Mouse (Mus musculus) forebrain, embryonic 11.5 days (tissue): ENCODE results near the gene Rhox3a. TPM values are rescaled to one million over a fixed set of nuclear protein-coding genes. Genes with fewer than 3 reads are reported as not detected.
"Not testable (repeated sequence)": the region's sequence is repeated elsewhere in the genome, so short reads cannot be mapped to it uniquely, and the experiment has no call there.

ENCODE experiments used
- ATAC-seq: fragments of 200-750 bp; cut with Nextera tagmentation; replicated peaks from 2 replicates; pipeline ENCODE4 v1.8.0; 2017; ENCODE audit warnings: moderate TSS enrichment; ENCODE audit not compliant: low FRiP score
- DNase-seq: peaks from one replicate; pipeline ENCODE4 v3.0.0-alpha.2; 2017; ENCODE audit warnings: low spot score
- H3K27ac ChIP-seq: fragments of 300-500 bp; sonication (generic); 2 replicates; pipeline ENCODE4 v1.5.1; 2014; ENCODE audit warnings: low read depth, low read length
- H3K27me3 ChIP-seq: fragments of 300-500 bp; sonication (generic); 2 replicates; pipeline ENCODE4 v1.6.1; 2014; ENCODE audit warnings: mild to moderate bottlenecking, low read length, mixed read lengths; ENCODE audit not compliant: control insufficient read depth, insufficient read depth
- H3K36me3 ChIP-seq: fragments of 300-500 bp; sonication (generic); 2 replicates; pipeline ENCODE4 v1.6.1; 2014; ENCODE audit warnings: mild to moderate bottlenecking, low read length, moderate library complexity, mixed read lengths; ENCODE audit not compliant: control insufficient read depth, insufficient read depth
- H3K4me1 ChIP-seq: fragments of 300-500 bp; sonication (generic); replicated peaks from 2 replicates; pipeline ENCODE4 v1.6.1; 2014; ENCODE audit warnings: low read length, mixed read lengths; ENCODE audit not compliant: control insufficient read depth, insufficient read depth
- H3K4me2 ChIP-seq: fragments of 300-500 bp; sonication (generic); 2 replicates; pipeline ENCODE4 v1.6.1; 2014; ENCODE audit warnings: low read depth, mild to moderate bottlenecking, low read length, moderate library complexity, mixed read lengths; ENCODE audit not compliant: severe bottlenecking
- H3K4me3 ChIP-seq: fragments of 300-500 bp; sonication (generic); 2 replicates; pipeline ENCODE4 v1.5.1; 2014; ENCODE audit warnings: low read depth, low read length
- H3K9ac ChIP-seq: fragments of 300-500 bp; sonication (generic); 2 replicates; pipeline ENCODE4 v1.6.1; 2014; ENCODE audit warnings: low read length
- H3K9me3 ChIP-seq: fragments of 300-500 bp; sonication (generic); 2 replicates; pipeline ENCODE4 v1.6.1; 2016; ENCODE audit warnings: low read length, mixed read lengths; ENCODE audit not compliant: control insufficient read depth
- WGBS: fragments of 180-500 bp; shearing (Covaris S2); extraction: QIAGEN DNeasy Blood & Tissue Kit; methylation state at CpG from one replicate; pipeline ENCODE4 v1.1.7; 2014; 5-methylcytosine and 5-hydroxymethylcytosine counted together
- polyA plus RNA-seq: library from polyadenylated mRNA; unstranded; fragments of >200 nt; fragmentation: Nextera tagmentation; extraction: Ambion mirVana; gene quantifications from 2 replicates; pipeline ENCODE4 v1.2.1, GENCODE M21; 2014

Gene Rhox3a
- polyA plus RNA-seq, result not detected in 2 replicates

DNA sequence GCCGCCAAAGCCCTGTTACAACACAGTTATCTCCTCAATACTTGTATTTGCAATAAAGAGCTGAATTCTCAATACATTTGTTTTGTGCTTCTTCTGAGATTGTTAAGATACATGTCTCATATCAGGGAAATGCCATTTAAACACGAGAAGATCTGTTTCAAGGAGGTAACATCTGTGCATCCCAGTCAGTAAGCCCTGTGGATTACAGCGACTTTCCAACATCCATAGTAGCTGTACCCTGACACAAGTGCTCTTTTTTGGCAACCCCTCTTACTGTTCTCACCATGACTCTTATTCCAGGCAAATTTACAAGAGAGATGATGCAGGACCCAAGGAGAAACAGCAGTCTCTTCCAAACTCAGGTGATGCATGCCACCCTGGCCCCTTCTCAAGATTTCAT, at the start of gene Rhox3a:
TSS of gene Rhox3a (plus strand) at position 301 of the 400 bp plus-strand sequence.
- not testable (repeated sequence) for ATAC-seq, H3K4me2 ChIP-seq, H3K9ac ChIP-seq, H3K9me3 ChIP-seq, H3K4me1 ChIP-seq, H3K27ac ChIP-seq, DNase-seq, H3K4me3 ChIP-seq, H3K27me3 ChIP-seq, H3K36me3 ChIP-seq
- 89% methylated on average over 1 of the region's 3 CpGs for WGBS

DNA sequence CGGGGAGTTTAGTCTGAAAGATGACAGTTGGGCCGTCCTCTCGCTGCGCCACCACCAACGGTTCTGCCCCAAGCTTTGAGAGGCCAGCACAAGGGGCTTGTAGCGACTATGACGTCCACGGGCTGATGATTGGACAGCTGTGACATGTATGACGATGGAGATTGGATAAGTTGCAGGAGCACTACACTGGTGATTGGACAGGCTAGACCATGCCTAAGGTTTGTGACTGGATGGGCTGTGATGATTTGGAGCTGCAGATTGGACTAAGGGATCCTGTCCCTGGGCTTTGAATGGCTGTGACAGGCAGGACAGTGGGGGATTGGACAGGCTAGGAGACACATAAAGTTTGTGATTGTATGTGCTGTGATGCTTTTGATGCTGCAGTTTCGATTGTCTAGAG, 38.8 kb upstream of the Rhox3a start, which contains the start of gene Gm9:
TSS of gene Gm9 (minus strand) at position 101 of the 400 bp plus-strand sequence.
- Histone ChIP-seq H3K27me3 (no peaks in the 10 kb centered on the region), H3K4me2 (no peak within 1 kb of the TSS), H3K4me1 (no peaks in the 10 kb centered on the region), H3K27ac (no peak within 1 kb of the TSS), H3K9ac (no peak within 1 kb of the TSS), H3K9me3 (no peaks in the 10 kb centered on the region), H3K4me3 (no peak within 1 kb of the TSS), H3K36me3 (no peaks in the 10 kb centered on the region)
- 89% methylated on average over 10 of the region's 10 CpGs for WGBS
- ATAC-seq (no peak), DNase-seq (no peak)

DNA sequence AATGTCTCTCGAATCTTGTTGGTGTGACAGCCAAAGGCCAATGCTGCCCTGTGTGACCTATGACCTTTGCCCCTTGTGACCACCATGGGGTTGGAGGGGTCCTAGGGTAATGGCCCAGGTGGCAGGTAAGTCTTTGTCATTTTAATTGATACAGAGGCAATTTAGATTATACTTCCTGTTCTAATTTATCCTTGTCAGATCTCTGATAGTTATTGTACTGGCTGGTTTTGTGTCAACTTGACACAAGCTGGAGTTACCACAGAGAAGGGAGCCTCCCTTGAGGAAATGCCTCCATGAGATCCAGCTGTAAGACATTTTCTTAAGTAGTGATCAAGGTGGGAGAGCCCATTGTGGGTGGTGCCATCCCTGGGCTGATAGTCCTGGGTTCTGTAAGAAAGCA, 27.6 kb upstream of the Rhox3a start, which contains the start of gene Rhox1:
TSS of gene Rhox1 (minus strand) at position 101 of the 400 bp plus-strand sequence.
- H3K4me2 ChIP-seq, result not testable (repeated sequence)
- 84% methylated on average over 1 of the region's 1 CpGs for WGBS

DNA sequence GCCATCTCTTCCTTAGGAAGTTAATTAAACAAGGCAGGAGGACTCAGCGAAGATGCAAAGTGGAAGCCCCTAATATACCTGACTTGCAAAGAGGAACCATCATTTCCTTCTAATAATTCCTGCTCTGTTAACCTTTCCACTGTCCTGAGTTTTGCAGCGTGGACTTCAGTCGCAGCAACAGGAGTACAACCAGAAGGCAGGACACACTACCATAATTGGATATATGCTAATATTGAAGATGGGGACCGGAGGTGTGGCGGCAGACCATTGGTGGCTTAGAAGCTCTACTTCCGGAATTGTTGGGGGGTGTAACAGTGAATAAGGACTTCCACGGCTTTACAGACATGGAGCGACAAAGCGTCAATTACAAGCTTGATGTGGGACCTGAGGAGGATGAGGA, 5.0 kb upstream of the Rhox3a start, which contains the start of gene Rhox2a:
TSS of gene Rhox2a (plus strand) at position 301 of the 400 bp plus-strand sequence.
- not testable (repeated sequence) for H3K4me1 ChIP-seq, ATAC-seq, DNase-seq, H3K9me3 ChIP-seq, H3K36me3 ChIP-seq, H3K27ac ChIP-seq, H3K4me2 ChIP-seq, H3K27me3 ChIP-seq, H3K9ac ChIP-seq, H3K4me3 ChIP-seq
- no CpG with 5 or more reads among the region's 9 CpGs for WGBS

More for the DNA sequence above, 27.6 kb upstream of the Rhox3a start, which contains the start of gene Rhox1:
- not testable (repeated sequence) for ATAC-seq, H3K9me3 ChIP-seq, H3K27me3 ChIP-seq, H3K9ac ChIP-seq, H3K27ac ChIP-seq, H3K4me3 ChIP-seq, H3K4me1 ChIP-seq, DNase-seq, H3K36me3 ChIP-seq

DNA sequence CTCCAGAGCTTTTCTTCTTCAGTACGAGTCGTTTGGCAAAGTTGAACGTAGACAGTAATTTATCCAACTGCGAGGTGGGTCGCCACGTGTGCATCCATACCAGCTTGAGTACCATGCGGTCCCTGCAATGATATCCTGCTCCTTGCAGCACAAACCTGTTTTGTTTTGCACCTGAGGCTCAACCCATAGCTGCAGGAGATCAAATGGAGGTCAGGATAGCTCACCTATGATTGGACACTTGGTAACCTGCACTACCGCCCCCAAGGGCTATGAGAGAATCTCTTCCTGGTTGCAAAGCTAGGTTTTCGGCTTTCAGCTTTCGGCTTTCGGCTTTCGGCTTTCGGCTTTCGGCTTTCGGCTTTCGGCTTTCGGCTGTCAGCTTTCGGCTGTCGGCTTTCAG, 15.3 kb downstream of the Rhox3a start, which contains the start of gene Rhox4a:
TSS of gene Rhox4a (plus strand) at position 301 of the 400 bp plus-strand sequence.
- not testable (repeated sequence) for DNase-seq, H3K4me2 ChIP-seq, H3K36me3 ChIP-seq, H3K27ac ChIP-seq, ATAC-seq, H3K9ac ChIP-seq, H3K9me3 ChIP-seq, H3K27me3 ChIP-seq, H3K4me1 ChIP-seq, H3K4me3 ChIP-seq
- 94% methylated on average over 10 of the region's 19 CpGs for WGBS

Other genes starting within 250 kb of the Rhox3a start
- not detected in 2 replicates for gene Sowahd, start 201.1 kb upstream of the Rhox3a start, polyA plus RNA-seq
- 386 and 448 TPM in 2 replicates for gene Rpl39, start 164.5 kb upstream of the Rhox3a start, polyA plus RNA-seq
- 25.6 and 25.8 TPM in 2 replicates for gene Upf3b, start 139.6 kb upstream of the Rhox3a start, polyA plus RNA-seq
- gene Nkap, start 123.1 kb upstream of the Rhox3a start, polyA plus RNA-seq, result 24.3 and 27.4 TPM in 2 replicates
- gene Akap14, start 81.1 kb upstream of the Rhox3a start, polyA plus RNA-seq, result 0.11 TPM in 1 of 2 replicates, not detected in the other
- 366 and 371 TPM in 2 replicates for gene Ndufa1, start 58.8 kb upstream of the Rhox3a start, polyA plus RNA-seq
- 13.1 and 13.3 TPM in 2 replicates for gene Rnf113a1, start 58.7 kb upstream of the Rhox3a start, polyA plus RNA-seq
- gene Gm9, start 38.9 kb upstream of the Rhox3a start, polyA plus RNA-seq, result not detected in 2 replicates
- not detected in 2 replicates for gene Rhox1, start 27.7 kb upstream of the Rhox3a start, polyA plus RNA-seq
- gene Rhox2a, start 4.9 kb upstream of the Rhox3a start, polyA plus RNA-seq, result 0.64 and 0.71 TPM in 2 replicates
- gene Rhox4a, start 15.4 kb downstream of the Rhox3a start, polyA plus RNA-seq, result 0.27 TPM in 1 of 2 replicates, not detected in the other
- not detected in 2 replicates for gene Rhox3a2, start 130.1 kb downstream of the Rhox3a start, polyA plus RNA-seq
- gene Rhox4a2, start 140.9 kb downstream of the Rhox3a start, polyA plus RNA-seq, result 1.1 and 1.2 TPM in 2 replicates
- gene Rhox2b, start 162.1 kb downstream of the Rhox3a start, polyA plus RNA-seq, result 0.57 TPM in 1 of 2 replicates, not detected in the other
- gene Rhox4b, start 182.6 kb downstream of the Rhox3a start, polyA plus RNA-seq, result not detected in 2 replicates
- 0.49 and 1.0 TPM in 2 replicates for gene Rhox2c, start 203.8 kb downstream of the Rhox3a start, polyA plus RNA-seq
- gene Rhox3c, start 208.7 kb downstream of the Rhox3a start, polyA plus RNA-seq, result not detected in 2 replicates
- not detected in 2 replicates for gene Rhox4c, start 230.4 kb downstream of the Rhox3a start, polyA plus RNA-seq
- not detected in 2 replicates for gene Rhox2d, start 243.5 kb downstream of the Rhox3a start, polyA plus RNA-seq